Mouse (Mus musculus) 3T3-L1 (cell line): ENCODE data around the gene Efemp1.

ENCODE experiments used
- DNase-seq: peaks from one replicate; pipeline ENCODE4 v3.0.0-alpha.2; 2015; ENCODE audit warnings: low read depth, low spot score

The Efemp1 gene

GRCm38 (mm10) chr11:28853102-28853800 lies at the start of gene Efemp1:
Efemp1 (plus strand) TSS chr11:28853204.
- DNase-seq = no peak

- peak; percentile 87 for DNase-seq
Observed at GRCm38 (mm10) chr11:28808685-28809084, 44.3 kb upstream of the Efemp1 start.

DNA sequence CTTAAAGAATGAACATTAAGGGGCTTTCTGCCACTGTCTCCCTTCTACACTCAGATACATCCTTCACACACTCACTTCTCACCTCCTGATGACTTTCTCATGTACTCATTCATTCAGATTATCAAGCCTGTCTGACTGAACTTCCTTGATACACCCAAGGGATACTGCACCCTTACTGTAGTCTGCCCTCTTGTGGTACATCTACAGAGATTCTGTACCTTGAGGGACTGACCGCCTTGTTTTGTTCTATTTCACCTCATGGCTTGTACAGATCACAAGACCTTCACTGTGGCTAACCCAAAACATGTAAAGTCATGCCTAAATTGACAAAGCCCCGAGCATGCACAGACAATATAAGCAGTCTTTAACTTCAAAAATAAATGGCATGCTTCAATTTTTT lies 41.1 kb upstream of the Efemp1 start:
- peak; percentile 65 for DNase-seq

DNA sequence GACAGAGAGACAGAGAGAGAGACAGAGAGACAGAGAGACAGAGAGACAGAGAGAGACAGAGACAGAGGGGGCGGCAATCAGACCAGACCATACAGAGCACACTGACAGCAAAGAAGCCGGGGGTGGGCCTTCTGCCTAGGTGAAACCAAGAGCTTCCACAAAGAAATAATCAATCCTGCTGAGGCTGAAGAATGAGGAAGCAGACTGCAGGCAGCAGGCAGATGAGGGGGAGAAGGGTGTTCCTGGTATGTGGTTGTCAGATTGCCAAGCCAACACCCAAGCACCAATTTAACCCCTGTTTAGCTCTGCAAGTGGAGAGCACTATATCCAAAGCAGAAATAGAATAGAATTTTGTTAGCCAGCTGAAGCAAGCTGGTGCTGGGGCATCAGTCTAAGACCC lies 40.4 kb upstream of the Efemp1 start:
- peak; percentile 92 for DNase-seq

DNA sequence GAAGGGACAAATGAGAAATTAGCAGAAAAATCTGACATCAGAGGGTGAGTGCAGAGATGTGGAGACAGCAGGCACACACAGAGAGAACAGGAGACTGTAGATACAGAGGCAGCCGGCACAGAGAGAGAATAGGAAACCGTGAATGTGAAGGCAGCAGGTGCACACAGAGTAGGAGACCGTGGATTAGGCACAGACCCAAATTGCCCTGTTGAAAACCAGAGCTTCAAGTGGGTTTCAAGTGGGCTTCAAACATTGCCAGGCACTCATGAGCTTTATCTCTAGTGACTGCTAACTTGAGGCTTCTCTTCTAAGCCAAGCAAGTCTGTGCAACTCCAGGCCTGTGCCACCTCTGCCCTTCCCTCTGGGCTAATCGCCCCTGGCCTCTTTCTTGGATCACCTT lies 35.6 kb upstream of the Efemp1 start:
- DNase-seq = no peak

GRCm38 (mm10) chr11:28826950-28827349 lies 26.1 kb upstream of the Efemp1 start:
- DNase-seq = peak; percentile 66

DNA sequence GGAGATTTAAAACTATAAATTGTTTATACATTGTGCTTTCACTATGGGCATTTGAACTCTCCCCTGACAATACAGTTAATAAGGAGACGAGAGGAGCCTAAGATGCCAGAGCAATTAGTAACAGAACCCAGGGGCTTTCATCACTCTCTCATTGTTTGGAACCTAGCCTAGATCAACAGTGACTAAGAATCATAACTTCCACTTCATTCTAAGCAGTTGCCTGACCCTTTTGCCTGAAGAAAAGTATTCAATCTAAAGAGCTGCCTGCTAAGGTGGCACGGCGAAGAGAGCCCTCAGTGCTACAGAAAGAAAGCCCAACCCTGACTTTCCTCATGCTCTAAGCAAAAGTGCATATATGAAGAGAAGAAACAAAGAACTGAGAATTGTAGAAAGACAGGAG lies 19.2 kb upstream of the Efemp1 start:
- DNase-seq = peak; percentile 98

DNA sequence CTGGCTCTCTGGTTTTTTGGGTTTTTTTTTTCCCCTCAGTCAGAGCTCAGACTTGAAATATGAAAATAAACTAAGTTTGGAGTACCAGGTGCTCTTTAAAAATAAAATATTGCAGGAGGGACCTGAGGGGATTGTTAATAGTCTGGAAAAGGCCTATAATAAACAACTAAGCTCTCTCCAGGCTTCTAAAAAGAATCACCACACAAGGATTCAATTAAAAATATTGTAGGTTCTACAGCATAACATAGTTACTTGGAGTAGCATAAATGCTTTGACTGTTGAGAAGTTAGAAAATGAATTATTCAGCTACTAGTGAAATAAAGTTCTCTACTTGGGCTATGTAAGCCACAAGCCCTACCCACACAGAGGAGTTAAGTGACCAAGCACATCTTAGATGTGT lies 17.9 kb upstream of the Efemp1 start:
- DNase-seq = no peak

DNA sequence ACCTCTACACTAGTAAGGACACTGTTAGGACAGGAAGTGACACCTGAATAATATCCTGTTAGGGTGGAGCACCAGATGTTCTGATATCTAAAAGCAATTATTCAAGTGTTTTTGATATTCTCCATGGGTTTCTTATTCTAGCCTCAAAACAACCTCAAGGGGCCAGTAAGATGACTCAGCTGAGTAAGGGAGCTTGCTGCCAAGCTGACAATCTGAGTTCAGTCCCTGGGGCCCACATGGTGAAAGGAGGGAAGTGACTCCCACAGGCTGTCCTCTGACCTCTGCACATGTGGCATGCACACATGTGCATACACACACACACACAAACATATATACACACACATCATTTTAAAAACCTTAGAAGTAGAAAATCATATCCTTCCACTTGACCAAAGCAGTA lies 3.2 kb upstream of the Efemp1 start:
- DNase-seq = peak; percentile 86

DNA sequence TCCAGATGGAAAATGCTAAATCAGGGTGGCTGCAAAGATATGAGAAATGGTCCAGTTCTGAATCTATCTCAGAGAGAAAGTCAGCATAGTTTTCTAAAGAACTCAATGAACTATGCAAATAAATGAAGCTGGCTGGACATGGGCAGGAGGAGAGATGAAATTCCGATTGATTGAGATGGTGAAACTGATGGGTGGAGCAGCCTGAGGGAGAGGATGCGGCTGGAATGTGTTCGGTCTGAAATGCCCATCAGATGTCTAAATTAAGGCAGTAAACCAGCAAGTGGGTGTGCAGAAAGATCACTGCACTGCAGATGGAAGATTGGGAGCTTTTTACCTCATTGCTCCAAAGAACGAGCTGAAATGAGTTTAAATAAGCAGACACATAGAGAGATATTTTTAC lies 1.4 kb upstream of the Efemp1 start:
- peak; percentile 57 for DNase-seq

- no peak for DNase-seq
Observed at GRCm38 (mm10) chr11:28852361-28852919, 564 bp upstream of the Efemp1 start.

DNA sequence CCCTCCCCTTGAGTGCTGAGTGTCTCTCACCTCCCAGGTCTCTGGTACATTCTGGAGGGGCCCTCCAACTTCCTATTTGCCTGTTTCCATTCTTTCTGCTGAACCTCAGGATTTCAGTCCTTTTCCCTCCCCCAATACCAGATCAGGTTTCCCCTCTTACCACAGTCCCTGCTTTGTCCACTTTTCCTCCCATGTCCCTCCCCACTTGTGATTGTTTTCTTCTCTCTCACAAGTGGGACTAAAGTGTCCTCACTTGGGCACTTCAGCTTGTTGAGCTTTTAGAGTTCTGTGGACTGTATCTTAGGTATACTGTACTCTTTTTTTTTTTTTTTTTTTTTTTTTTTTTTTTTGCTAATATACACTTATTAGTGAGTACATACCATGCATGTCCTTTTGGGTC lies 6.1 kb downstream of the Efemp1 start:
- no peak for DNase-seq

GRCm38 (mm10) chr11:28869129-28869528 lies 16.1 kb downstream of the Efemp1 start:
- DNase-seq = peak; percentile 79

- DNase-seq = peak; percentile 56
Observed at GRCm38 (mm10) chr11:28881381-28881976, 28.5 kb downstream of the Efemp1 start.

- DNase-seq = no peak
Observed at GRCm38 (mm10) chr11:28883106-28883505, 30.1 kb downstream of the Efemp1 start.

DNA sequence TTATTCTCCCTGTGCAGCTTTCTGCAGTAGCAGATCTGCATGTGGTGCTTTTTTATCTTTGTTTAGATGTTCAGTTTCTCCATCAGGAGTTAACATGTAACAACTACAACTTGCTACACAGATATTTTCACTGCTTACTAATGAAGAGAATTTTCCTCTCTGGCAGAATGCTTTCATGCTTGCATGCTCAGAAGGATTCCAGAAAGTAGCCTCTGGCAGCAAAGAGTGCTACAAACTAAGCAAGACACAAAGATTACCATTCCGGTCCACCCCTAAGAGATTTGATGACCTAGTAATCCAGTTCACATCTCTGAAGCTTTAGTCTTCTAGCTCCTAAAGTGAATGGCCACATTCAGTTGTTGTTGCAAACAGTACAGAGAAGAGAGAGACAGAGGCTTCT lies 36.5 kb downstream of the Efemp1 start:
- no peak for DNase-seq

DNA sequence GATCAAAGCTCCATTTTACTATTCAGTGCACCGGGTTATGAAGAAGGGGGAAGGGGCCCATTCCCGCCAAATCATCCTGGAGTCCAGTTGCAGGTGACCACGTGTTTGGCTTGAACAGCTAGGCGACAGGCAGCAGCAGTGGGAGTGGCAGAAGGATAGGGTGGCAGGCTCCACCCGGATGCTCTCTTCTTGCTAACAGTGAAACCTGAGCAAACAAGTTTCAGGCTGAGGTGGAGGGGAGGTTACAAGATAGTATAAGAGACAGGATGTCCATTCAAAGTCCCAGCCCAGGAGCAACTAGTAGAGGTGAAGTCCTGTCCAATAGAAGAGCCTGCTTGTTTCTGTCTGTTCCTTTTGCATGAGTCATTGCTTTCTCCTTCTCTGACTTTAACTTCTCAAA lies 38.5 kb downstream of the Efemp1 start:
- DNase-seq = peak; percentile 28

DNA sequence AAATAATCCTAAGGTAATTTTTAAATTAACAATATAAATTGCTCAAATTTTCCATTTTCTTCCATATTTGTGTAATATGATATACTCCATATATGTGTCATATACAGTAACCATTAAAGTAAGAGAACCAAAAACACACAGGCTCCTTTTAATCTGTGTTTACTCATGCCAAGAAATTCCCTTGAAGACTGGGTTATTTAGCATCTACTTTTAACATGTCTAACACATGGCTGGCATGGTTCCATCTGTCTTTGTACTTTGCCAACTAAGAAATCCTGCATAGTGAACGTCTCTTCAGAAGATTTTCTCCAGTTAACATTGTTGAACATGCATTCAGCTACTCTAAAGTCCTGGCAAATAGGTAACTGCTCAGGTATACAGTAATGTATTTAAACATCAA lies 46.4 kb downstream of the Efemp1 start:
- peak; percentile 59 for DNase-seq

GRCm38 (mm10) chr11:28904596-28904995 lies 51.6 kb downstream of the Efemp1 start:
- DNase-seq = peak; percentile 71

- DNase-seq = peak; percentile 96
Observed at GRCm38 (mm10) chr11:28906288-28906687, 53.3 kb downstream of the Efemp1 start.

GRCm38 (mm10) chr11:28908908-28909545 lies 56.0 kb downstream of the Efemp1 start:
- DNase-seq = peak; percentile 77

DNA sequence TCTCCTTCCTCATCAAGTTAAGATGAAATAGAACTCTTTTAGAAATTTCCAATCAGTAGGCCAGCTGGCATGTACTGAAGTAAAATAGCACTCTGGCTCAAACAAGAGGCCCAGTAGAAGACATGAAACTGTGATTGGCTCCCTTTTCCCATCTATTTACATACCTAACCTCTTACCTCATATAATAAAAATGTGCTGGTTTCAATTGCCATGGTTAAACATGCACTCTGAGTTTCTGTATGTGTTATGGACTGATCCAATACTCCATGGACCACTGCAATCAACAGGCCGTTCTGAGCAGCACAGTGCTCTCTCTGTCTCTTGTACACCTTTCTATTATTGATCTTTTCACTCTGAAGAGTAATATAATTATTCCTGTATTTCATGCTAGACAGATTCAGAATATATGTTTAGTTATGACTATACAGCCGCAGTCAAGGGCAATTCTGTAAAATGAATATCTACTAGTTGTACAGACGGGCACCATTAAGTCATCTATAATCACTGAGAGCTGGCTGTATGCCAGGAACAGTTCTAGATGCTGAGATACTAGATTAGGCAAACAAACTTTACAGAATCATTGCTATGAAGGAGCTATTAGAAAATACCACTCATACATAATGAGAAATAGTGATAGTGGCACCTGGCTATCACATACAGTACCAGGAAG lies 59.6 kb downstream of the Efemp1 start:
- peak; percentile 69 for DNase-seq
